Mouse (Mus musculus) lung, postnatal 4 days (tissue): ENCODE data around the gene Kat2b.
"Not testable (repeated sequence)": the region's sequence is repeated elsewhere in the genome, so short reads cannot be mapped to it uniquely, and the experiment has no call there.

ENCODE experiments used
- DNase-seq, 2 experiments: peaks; one replicate each; pipeline ENCODE4 v3.0.0; 2021

Kat2b gene

GRCm38 (mm10) chr17:53566161-53566918 lies at the start of gene Kat2b:
Gene Kat2b, plus strand, starts transcription at chr17:53566861.
- peak; percentile 54 to 67 for DNase-seq

- no peak for DNase-seq
These were observed 47.3 kb upstream of the Kat2b start for GRCm38 (mm10) chr17:53519364-53519763.

- DNase-seq = no peak
These were observed 46.2 kb upstream of the Kat2b start for GRCm38 (mm10) chr17:53520509-53520908.

- DNase-seq = no peak
These were observed 38.6 kb upstream of the Kat2b start for GRCm38 (mm10) chr17:53528034-53528433.

DNA sequence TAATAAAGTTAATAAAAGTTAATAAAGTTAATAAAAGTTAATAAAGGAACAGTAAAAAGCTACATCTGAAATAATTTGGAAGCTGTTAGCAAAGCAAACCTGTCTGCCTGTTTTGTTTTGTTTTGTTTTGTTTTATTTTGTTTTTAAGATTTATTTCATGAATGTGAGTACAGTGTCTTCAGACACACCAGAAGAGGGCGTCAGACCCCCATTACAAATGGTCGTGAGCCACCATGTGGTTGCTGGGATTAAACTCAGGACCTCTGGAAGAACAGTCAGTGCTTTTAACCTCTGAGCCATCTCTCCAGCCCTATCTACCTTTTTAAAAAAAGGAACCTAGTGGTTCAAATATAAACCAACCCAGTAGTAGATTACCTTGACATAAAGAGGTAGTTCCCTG lies 35.5 kb upstream of the Kat2b start:
- DNase-seq = no peak

DNA sequence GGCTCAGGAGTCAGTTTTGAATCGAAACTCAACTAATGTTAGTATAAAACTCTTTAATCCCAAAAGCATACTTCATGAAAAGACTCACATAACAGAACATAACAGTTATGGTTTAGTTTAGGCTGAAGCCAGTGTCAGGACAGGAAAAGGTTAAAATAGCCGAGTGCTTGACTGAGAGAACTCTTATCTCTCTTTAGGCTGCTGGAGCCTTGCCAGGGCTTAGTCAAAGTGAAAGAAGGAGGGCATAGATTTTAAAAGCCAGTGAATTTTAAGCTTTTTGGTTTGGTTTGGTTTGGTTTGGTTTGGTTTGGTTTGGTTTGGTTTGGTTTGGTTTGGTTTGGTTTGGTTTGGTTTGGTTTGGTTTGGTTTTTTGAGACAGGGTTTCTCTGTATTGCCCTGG lies 34.2 kb upstream of the Kat2b start:
- DNase-seq = peak in 1 of 2 experiments; percentile 33

DNA sequence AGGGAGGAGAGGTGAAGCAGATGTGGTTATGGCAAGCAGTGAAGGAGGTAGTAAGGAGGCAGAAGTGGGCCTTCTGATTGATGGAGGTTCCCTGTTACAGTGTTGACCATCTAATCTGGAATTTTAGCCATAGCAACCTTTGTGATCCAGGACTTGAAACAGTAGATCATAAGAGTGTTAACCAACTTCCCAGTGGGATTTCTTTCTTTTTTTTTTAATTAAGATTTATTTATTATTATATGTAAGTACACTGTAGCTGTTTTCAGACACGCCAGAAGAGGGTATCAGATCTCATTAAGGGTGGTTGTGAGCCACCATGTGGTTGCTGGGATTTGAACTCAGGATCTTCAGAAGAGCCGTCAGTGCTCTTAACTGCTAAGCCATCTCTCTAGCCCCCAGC lies 27.3 kb upstream of the Kat2b start, which contains the start of gene Pp2d1:
Gene Pp2d1, minus strand, starts transcription at position 101 of the 400 bp plus-strand sequence.
- not testable (repeated sequence) for DNase-seq

DNA sequence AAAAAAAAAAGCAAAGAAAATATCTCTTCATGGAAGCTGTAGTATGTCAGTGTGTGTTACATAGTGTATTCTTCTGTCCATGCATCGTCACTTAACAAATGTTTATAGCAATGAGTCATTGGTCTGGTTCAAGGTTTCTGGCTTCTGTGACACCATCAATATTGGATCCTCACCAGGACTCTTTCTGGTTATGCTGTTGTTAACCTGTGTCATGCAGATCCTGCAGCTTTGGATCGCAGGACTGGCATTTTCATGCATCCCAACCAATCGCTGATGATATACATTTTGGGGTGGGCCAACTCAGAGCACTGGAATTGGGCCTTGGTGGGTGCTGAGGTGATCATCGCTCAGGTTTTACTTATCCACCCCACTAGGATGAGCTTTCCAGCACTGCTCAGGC lies 24.1 kb upstream of the Kat2b start:
- no peak for DNase-seq

DNA sequence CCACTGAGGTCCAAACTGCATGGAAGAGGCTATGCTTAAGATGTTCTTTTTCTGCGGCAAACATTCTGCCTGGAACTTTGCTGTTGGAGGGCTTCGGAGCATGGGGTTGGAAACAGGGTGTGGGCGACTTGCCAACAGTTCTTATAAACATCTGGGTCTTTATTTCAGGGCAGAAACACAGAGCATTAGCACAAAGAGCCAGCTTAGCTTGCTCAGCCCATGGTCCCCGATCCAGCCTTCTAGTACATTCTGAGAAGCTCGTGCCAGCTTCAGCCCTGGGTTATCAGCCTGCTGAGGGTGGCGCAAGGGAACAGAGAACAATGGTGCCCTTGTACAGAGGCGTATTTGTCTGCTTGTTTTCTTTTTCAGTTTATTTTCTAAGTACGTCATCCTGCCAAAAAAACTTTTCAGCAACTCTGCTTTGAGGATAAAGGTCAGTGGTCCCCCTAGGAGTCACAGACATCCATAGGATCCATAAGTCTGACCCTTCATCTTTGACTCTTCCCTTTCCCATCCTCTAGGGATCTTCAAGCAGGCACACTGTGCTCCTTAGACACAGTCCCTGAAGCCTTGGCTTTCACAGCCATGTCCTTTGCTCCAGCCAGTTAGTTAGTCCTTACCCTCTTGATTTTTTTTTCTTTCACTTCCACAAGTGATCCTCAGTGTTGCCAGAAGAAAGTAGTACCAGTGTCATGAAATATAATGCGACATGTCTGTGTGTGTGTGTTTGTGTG lies 22.9 kb upstream of the Kat2b start:
- peak; percentile 59 to 66 for DNase-seq

GRCm38 (mm10) chr17:53551306-53552299 lies 15.1 kb upstream of the Kat2b start:
- DNase-seq = no peak

DNA sequence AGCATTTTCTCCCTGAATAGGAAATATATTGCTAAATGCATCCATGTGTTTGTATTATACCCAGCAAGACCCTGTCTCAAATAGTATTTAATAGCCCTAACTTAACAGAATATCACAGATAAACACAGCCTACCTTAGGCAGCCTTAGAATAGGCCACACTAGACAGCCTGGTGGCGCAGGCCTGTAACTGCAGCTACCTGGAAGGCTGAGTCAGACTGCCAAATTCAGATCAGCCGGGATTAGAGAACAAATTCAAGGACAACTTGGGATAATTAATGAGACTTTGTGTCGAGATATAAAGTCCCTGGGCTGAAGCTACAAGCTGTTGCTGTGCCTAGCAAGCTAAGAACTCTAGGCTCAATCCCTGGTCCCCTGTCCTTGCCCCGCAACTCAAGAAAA lies 12.6 kb upstream of the Kat2b start:
- DNase-seq = no peak

DNA sequence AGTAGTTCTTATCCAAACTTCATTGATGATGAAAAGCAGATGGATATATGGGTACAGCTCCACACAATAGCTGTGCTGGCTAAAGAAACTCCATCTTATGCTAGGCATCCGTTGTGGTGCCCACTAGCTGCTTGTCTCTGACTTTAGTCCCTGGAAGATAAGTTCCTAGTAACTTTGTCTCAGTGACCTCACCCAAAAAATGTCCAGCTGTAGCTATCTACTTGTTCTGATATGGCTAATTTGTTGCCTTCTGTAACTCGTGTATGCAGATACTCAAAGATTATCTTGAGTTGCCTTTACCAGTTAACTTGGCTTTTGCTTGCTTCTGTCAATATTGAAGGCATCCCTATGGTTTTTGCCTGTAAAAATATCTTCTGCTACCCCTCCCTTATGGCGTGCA lies 11.8 kb upstream of the Kat2b start:
- DNase-seq = no peak

GRCm38 (mm10) chr17:53557443-53557842 lies 9.2 kb upstream of the Kat2b start:
- no peak for DNase-seq

DNA sequence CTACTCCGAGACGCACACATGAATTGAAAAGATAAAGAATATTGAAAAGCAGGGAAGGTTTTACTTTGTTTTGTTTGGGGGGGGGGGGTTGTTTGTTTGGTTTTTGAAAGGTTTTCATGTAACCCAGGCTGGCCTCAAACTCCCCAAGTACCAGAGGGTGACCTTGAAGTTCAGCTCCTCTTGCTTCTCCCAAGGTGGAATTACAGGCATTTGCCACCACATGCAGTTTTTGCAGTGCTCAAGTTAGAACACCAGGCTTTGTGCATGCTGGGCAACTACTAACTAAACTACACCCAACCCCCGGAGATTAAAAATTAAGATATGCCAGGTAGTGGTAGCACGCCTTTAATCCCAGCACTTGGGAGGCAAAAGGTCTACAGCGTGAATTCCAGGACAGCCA lies 7.0 kb upstream of the Kat2b start:
- DNase-seq = no peak

GRCm38 (mm10) chr17:53561458-53562029 lies 5.1 kb upstream of the Kat2b start:
- no peak for DNase-seq

GRCm38 (mm10) chr17:53564837-53565236 lies 1.8 kb upstream of the Kat2b start:
- no peak for DNase-seq

- peak; percentile 81 to 87 for DNase-seq
These were observed 271 bp downstream of the Kat2b start for GRCm38 (mm10) chr17:53566919-53567345.

DNA sequence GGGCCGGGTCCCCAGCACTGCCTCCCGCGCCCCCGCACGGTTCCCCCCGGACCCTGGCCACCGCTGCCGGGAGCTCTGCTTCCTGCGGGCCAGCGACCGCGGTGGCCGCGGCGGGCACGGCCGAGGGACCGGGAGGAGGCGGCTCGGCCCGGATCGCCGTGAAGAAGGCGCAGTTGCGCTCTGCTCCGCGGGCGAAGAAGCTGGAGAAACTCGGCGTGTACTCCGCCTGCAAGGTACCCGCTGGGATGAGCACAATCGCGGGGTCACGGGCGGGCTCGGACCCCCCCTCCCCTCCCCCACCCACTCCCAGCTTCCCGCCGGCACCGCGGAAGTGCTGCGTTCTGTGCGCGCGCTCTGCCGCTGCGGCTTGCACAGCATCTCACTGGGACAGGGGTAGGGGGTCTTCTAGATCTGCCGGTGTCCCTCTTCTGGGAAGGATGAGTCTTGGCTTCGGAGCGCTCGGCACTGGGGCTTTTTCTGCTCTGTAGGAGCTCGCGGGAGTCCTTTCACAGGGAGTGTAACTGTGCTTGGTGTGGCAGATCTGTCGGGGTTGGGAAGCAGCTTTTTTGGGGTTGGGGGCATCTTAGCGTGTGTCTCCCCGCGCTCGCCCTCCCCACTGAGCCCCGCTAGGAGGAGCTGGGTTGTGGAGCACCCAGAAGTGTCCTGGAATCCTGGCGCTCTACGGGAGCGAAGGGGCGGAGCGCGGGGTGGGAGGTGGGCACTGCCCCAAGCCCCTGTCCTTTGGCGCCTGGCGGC lies 863 bp downstream of the Kat2b start:
- DNase-seq = peak; percentile 67 to 70

- peak; percentile 86 to 90 for DNase-seq
These were observed 1.5 kb downstream of the Kat2b start for GRCm38 (mm10) chr17:53568118-53568517.

GRCm38 (mm10) chr17:53568734-53569386 lies 2.2 kb downstream of the Kat2b start:
- no peak for DNase-seq

GRCm38 (mm10) chr17:53569829-53570228 lies 3.2 kb downstream of the Kat2b start:
- peak; percentile 76 to 82 for DNase-seq
